Mouse (Mus musculus) megakaryocyte, embryonic 14.5 days (primary cell): ENCODE results near the gene Esyt2. TPM values are rescaled to one million over a fixed set of nuclear protein-coding genes. Genes with fewer than 3 reads are reported as not detected.

Experiments used
- H3K27me3 ChIP-seq: replicated peaks from 2 replicates; pipeline ENCODE3; 2012; ENCODE audit warnings: inconsistent platforms
- H3K36me3 ChIP-seq: replicated peaks from 2 replicates; pipeline ENCODE3; 2012; ENCODE audit warnings: low read length, inconsistent platforms, mixed read lengths
- H3K4me1 ChIP-seq: 2 replicates; pipeline ENCODE4 v1.6.1; 2012; ENCODE audit warnings: inconsistent platforms
- H3K4me3 ChIP-seq: replicated peaks from 2 replicates; pipeline ENCODE3; 2012; ENCODE audit warnings: moderate library complexity, mild to moderate bottlenecking, inconsistent platforms
- H3K9me3 ChIP-seq: 2 replicates; pipeline ENCODE4 v1.6.1; 2012; ENCODE audit warnings: inconsistent platforms
- FLI1 ChIP-seq: IDR thresholded peaks from 2 replicates; pipeline ENCODE4 v1.6.1; 2012; ENCODE audit warnings: low read length, inconsistent platforms, mixed read lengths
- GATA1 ChIP-seq: IDR thresholded peaks from 3 replicates; pipeline ENCODE4 v1.6.1; 2012; ENCODE audit warnings: mixed read lengths, low read length, inconsistent platforms, borderline replicate concordance
- polyA plus RNA-seq: library from polyadenylated mRNA; stranded (reverse); fragments of >175 nt; gene quantifications from 2 replicates; pipeline ENCODE4 v1.2.3, GENCODE M21; 2012; ENCODE audit warnings: low replicate concordance; ENCODE audit not compliant: insufficient read depth

Gene Esyt2
- polyA plus RNA-seq, 1 experiment, result 4.3 TPM

- no peak for TF ChIP-seq GATA1
- no peak for TF ChIP-seq FLI1
- Histone ChIP-seq H3K4me3 (no peak overlapping the region), H3K9me3 (no peaks in the 10 kb centered on the region), H3K36me3 (no peaks in the 10 kb centered on the region), H3K27me3 (peaks cover 2% of the 10 kb centered on the region), H3K4me1 (peaks cover 15% of the 10 kb centered on the region)
Observed at GRCm38 (mm10) chr12:116386802-116387201, 105.8 kb downstream of the Esyt2 start.

DNA sequence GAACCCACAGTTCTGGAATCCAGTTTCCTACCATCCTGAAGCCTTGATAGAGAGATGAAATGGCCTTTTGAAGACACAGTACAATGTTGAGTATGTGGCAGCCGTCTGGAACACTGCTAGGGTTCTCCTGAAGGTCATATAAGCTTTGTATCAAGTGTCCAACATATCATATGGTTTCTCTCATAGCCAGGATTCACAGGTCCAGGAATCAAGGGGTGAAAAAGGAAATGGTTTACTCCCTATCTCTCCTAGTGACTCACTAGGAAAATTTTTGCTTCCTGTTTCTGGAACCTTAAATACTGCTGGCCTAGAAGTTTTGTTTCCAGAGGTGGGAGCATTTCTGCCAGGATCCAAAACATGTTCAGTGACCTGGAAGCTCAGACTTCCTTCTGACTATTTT, 108.9 kb downstream of the Esyt2 start:
- Histone ChIP-seq H3K27me3 (peaks cover 3% of the 10 kb centered on the region), H3K9me3 (no peaks in the 10 kb centered on the region), H3K4me1 (peaks cover 12% of the 10 kb centered on the region), H3K36me3 (no peaks in the 10 kb centered on the region), H3K4me3 (no peak overlapping the region)
- TF ChIP-seq GATA1 (no peak), FLI1 (no peak)

DNA sequence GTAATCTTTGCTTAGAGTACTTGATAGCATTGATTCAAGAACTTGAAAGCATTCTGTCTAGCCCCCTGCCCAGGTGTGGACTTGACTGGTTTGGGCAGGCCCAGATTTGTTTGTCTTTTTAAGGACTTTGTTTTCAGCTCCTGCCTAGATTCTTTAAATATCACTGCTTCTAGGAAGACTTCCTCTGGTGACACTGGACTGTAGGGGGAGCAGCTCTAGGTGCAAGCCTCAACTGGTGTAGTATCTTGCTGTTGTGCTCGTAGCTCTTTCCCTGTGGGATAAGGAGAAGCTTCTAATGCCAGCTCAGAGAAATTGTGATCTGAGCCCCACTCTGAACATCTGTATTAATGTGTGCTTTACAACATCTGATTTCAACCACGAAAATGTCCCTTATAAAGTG, 113.3 kb downstream of the Esyt2 start:
- TF ChIP-seq FLI1, result no peak
- TF ChIP-seq GATA1, result no peak
- Histone ChIP-seq H3K36me3 (no peaks in the 10 kb centered on the region), H3K4me3 (no peak overlapping the region), H3K4me1 (peaks cover 11% of the 10 kb centered on the region), H3K27me3 (peaks cover 6% of the 10 kb centered on the region), H3K9me3 (no peaks in the 10 kb centered on the region)

- peaks cover 1% of the 10 kb centered on the region for H3K4me1 ChIP-seq
- TF ChIP-seq GATA1 (no peak), FLI1 (no peak)
- no peaks in the 10 kb centered on the region for H3K9me3 ChIP-seq
- H3K27me3 ChIP-seq, result peaks cover 6% of the 10 kb centered on the region
- no peak overlapping the region for H3K4me3 ChIP-seq
- H3K36me3 ChIP-seq, result no peaks in the 10 kb centered on the region
Observed at GRCm38 (mm10) chr12:116395312-116395711, 114.3 kb downstream of the Esyt2 start.

GRCm38 (mm10) chr12:116396072-116396695, 115.2 kb downstream of the Esyt2 start:
- peaks cover 6% of the 10 kb centered on the region for H3K27me3 ChIP-seq
- TF ChIP-seq FLI1 (no peak), GATA1 (no peak)
- H3K4me1 ChIP-seq, result peaks cover 4% of the 10 kb centered on the region; the same call in 1 of the 2 replicates
- no peaks in the 10 kb centered on the region for H3K9me3 ChIP-seq
- H3K36me3 ChIP-seq, result no peaks in the 10 kb centered on the region
- H3K4me3 ChIP-seq, result no peak overlapping the region

- H3K9me3 ChIP-seq, result peaks cover 5% of the 10 kb centered on the region; the same call in 1 of the 2 replicates
- H3K36me3 ChIP-seq, result peaks cover 28% of the 10 kb centered on the region
- TF ChIP-seq GATA1, result no peak
- no peak for TF ChIP-seq FLI1
- peak overlapping the region; percentile 95 for H3K4me3 ChIP-seq
- peaks cover 32% of the 10 kb centered on the region for H3K4me1 ChIP-seq
- H3K27me3 ChIP-seq, result no peaks in the 10 kb centered on the region
Observed at GRCm38 (mm10) chr12:116404012-116404679, 123.2 kb downstream of the Esyt2 start.

DNA sequence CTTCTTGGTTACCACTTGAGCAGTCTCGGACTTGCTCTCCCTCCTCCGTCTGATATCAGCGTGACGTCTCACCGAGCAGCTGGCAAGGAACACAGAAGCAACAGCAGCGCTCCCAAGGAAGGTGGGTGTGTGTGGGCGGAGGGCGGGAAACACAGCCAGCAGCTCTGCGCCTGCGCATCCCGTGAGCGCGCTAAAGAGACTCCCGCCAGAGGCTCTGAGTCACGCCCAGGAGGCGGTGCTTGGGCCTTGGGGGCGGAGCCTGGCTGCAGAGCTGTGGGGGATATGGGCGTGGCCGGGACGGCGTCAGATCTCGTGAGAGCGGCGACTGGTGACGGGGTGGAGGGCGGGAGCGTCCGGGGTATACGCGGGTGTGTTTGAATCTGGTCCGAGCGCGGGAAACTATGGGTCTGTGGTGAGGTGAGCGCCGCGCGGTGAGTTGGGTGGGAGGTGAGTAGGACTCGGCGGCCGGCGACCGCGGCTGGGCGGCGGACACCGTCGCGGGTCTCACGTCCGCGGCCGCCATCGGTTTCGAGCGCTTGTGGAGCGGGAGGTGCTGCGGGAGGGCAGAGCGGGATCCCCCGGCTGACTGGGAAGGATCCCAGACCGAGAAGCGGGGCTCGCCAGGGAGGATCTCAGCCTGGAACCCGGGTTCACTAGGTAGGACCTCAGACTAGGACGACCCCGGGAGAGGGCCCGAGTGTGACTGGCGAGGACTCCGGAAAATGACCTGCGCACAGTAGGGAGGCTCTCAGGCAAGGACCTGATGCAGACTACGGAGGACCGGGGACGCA, 124.2 kb downstream of the Esyt2 start, which contains the start of gene Ncapg2:
Ncapg2 (plus strand) TSS at position 358 of the 791 bp plus-strand sequence.
- Histone ChIP-seq H3K36me3 (peaks cover 39% of the 10 kb centered on the region), H3K4me1 (peaks cover 35% of the 10 kb centered on the region)

DNA sequence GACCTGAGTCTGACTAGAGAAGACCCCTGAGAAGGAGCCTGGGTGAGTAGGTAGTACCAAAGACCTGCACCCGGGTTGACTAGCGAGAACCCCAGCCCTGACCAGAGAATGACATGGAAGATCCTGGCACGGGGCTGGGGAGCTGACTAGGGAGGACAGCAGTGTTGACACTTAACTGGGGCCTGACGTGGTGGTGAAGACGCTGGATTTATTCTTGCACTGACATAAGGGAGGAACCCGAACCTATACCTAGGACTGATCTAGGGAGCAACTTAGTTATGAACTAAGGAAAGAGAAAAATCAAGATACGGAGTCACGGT, 124.8 kb downstream of the Esyt2 start:
- H3K36me3 ChIP-seq, result peaks cover 44% of the 10 kb centered on the region
- no peaks in the 10 kb centered on the region for H3K27me3 ChIP-seq
- no peak for TF ChIP-seq GATA1
- no peak for TF ChIP-seq FLI1
- H3K4me3 ChIP-seq, result peak overlapping the region; percentile 95
- H3K4me1 ChIP-seq, result peaks cover 35% of the 10 kb centered on the region
- H3K9me3 ChIP-seq, result peaks cover 5% of the 10 kb centered on the region; the same call in 1 of the 2 replicates

More for the DNA sequence above, 124.2 kb downstream of the Esyt2 start, which contains the start of gene Ncapg2:
- Histone ChIP-seq H3K9me3 (peaks cover 5% of the 10 kb centered on the region; the same call in 1 of the 2 replicates), H3K27me3 (no peaks in the 10 kb centered on the region), H3K4me3 (peak within 1 kb of the TSS; percentile 95)
- TF ChIP-seq GATA1 (no peak), FLI1 (peak; percentile 79; the same call in 1 of the 2 replicates)

DNA sequence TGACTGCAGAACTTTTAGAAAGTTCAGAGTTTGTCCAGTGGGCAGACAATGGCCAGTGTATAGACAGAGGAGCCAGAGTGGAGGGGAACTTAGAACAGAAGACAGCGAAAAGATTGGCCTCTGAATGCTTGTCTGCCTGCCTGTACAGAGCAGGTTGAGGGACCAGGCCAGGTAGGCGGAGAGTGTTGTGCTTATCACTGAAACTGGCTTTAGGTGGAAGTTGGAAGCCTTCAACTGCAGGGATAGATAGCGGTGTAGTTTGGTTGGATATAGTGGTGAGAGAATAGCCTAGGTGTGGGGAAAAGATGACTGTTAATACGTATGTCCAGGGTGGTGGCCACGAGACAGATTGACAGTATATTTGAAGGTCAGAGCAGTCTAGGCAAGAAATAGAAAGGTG, 126.9 kb downstream of the Esyt2 start:
- H3K36me3 ChIP-seq, result peaks cover 60% of the 10 kb centered on the region
- H3K4me1 ChIP-seq, result peaks cover 31% of the 10 kb centered on the region
- TF ChIP-seq GATA1 (no peak), FLI1 (no peak)
- no peaks in the 10 kb centered on the region for H3K27me3 ChIP-seq
- H3K4me3 ChIP-seq, result no peak overlapping the region
- no peaks in the 10 kb centered on the region for H3K9me3 ChIP-seq

DNA sequence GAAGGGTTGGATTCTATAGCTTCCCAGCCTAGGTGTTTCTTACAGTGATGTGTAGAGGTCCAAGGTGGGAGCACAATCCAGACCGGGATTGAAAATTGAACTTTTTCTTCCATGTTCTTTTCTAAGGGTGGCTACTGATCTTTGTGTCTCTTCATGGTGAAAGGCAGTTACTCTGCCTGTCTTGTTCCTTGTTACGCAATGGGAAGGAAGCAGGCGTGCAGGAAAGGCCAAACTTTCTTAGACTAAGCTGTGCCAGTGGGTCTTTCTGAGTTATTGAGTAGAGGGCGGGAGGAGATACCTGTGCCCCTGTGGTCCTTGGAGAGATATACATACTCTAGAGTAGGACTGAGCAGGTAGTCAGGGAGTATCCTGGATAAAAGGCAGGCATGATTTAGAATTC, 133.9 kb downstream of the Esyt2 start:
- Histone ChIP-seq H3K4me1 (peaks cover 7% of the 10 kb centered on the region), H3K4me3 (no peak overlapping the region), H3K9me3 (no peaks in the 10 kb centered on the region), H3K36me3 (peaks cover 74% of the 10 kb centered on the region), H3K27me3 (no peaks in the 10 kb centered on the region)
- no peak for TF ChIP-seq GATA1
- TF ChIP-seq FLI1, result no peak
